Mouse (Mus musculus): ENCODE data around the gene Gpr162.

DNA sequence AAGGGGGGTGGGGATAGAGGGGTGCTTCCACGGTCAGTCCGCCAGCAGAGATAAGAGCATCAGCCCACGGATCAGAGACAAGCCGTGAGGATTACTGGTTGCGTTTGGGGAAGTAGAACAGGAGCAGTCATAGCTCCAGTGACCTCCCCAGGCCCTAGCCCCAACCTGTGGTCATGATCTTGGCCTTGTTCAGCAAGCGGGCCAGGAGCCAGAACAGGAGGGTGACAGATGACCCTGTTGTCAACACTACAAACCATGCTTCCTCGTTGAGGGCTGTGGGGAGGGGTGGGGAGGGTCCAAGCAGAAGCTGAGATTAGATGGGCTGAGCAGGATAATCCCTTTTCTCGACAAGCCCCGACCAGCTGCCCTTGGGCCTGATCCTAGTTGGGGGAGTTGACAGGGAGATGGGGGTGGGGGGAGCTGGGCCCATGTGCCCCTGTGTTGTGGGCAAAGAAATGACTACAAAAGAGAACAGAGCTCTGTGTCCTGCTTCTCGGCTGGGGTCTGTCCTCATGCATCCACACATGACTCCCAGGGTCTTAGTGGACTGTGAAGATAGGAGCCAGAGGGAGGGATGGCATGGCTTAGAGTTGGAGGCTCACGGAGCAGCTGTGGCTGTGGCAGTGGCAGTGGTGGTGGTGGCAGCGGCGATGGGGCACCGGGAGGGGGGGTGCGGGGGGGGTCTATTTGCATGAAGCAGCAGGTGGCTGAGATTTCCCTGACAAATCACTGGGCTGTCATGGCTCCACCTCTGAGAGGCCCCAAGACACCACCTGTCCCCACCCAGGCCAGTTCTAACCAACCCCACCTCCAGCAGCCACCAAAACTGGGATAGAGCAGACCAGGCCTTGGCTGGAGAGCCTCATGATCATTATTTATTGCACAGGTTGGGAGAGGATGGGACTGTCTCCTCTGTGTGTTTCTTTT is 23.3 kb downstream of the Gpr162 start, which contains the start of gene Gnb3:
- no peak for TF ChIP-seq POLR2A (IDR thresholded peaks at IDR 0.05; ENCODE audit: borderline replicate concordance, control insufficient read depth, low read depth, low read length)
- TF ChIP-seq CTCF (IDR thresholded peaks at IDR 0.05; ENCODE audit: control insufficient read depth, insufficient read depth, low read length): no peak

Data from bone marrow, adult 2 months (tissue).